In the genomic region with DNA sequence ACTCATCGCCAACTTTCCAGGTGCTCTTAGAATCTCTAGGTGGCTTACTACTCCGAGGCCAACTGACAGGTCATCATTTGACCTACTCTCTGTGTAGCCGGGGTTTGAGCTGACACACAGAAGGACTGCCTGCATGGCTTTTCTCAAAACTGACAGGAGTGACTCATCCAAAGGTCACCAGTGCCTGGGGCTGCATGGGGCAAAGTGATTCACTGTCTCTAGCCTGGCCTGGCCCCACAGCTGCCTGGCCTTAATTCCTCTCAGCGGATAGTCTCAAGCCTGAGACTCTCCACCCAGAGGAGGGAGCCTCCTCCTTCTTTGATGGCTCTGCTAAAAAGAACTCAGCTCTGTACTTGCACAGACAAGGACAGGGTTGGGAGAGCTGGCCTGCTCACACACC, we compare ENCODE assay signal across 9 mouse cellular contexts.
DNase-seq lines count a peak whose midpoint lies in the region; ATAC-seq and TF ChIP-seq lines count a peak whose summit lies in the region.
"Had no signal": no experiment of that assay in that cellular context is flagged by ENCODE, and none has a peak within 500 bp of the region (broad histone marks: within the 10 kb centered on the region; RNA-seq: fewer than 3 reads in every experiment).

No protein-coding gene starts in this region.

- peak; percentile 19 for DNase-seq in liver, adult 2 months (ENCODE audit: extremely low read depth, low read depth, low spot score)
- no peak for DNase-seq in liver, embryonic 11.5 days (ENCODE audit: low spot score)
- DNase-seq in adipocyte (ENCODE audit: low spot score), result peak; percentile 73
- peak; percentile 66 for DNase-seq in gastrocnemius, postnatal 25 days
- peak; percentile 26 for DNase-seq in liver, postnatal 0 days
- DNase-seq in right cerebral cortex, postnatal 25 days, result no peak
- no peak for DNase-seq in left cerebral cortex, postnatal 10 days (ENCODE audit: extremely low spot score in 1 of 2, low spot score in 2 of 2)
- no peak for DNase-seq in thymus, adult 2 months
- DNase-seq: right cerebral cortex, postnatal 14 days had no signal

- peak overlapping the region; percentile 72 for H3K27ac ChIP-seq in liver, adult 2 months (replicated peaks; ENCODE audit: insufficient read depth, low read depth, low read length)
- H3K27ac ChIP-seq in liver, embryonic 11.5 days (ENCODE audit: low read depth, low read length), result no peak overlapping the region
- H3K27ac ChIP-seq in liver, postnatal 0 days (ENCODE audit: low read depth), result no peak overlapping the region
- no peak overlapping the region for H3K27ac ChIP-seq in thymus, adult 2 months (ENCODE audit: control insufficient read depth, insufficient read depth, low read length)

- intact Hi-C loops in left cerebral cortex, postnatal 10 days (cut with DNase I), result loop anchor here (2.0 to 10.0 kb wide), 2 partner anchors 150 to 706 kb away; no protein-coding TSS in a partner anchor

- TF ChIP-seq CTCF in liver, adult 2 months (IDR thresholded peaks at IDR 0.05; ENCODE audit: low read depth, low read length), result no peak
- no peak for TF ChIP-seq CTCF in liver, postnatal 0 days (IDR thresholded peaks at IDR 0.05; ENCODE audit: low read depth)
- TF ChIP-seq CTCF in thymus, adult 2 months (IDR thresholded peaks at IDR 0.05; ENCODE audit: borderline replicate concordance, control insufficient read depth, extremely low read depth, insufficient read depth, low read length, poor library complexity), result no peak

- no peak for TF ChIP-seq POLR2A in liver, adult 2 months (IDR thresholded peaks at IDR 0.05; ENCODE audit: extremely low read depth, insufficient read depth, low read length)
- TF ChIP-seq POLR2A in thymus, adult 2 months (IDR thresholded peaks at IDR 0.05; ENCODE audit: control insufficient read depth, extremely low read depth, insufficient read depth, low read length, poor library complexity), result no peak

- no peaks in the 10 kb centered on the region for H3K27me3 ChIP-seq in liver, adult 2 months (ENCODE audit: control insufficient read depth, insufficient read depth, low read length)
- no peaks in the 10 kb centered on the region for H3K27me3 ChIP-seq in liver, embryonic 11.5 days (replicated peaks; ENCODE audit: control insufficient read depth, insufficient read depth, low read length)
- H3K27me3 ChIP-seq in liver, postnatal 0 days (ENCODE audit: insufficient read depth, low read length), result no peaks in the 10 kb centered on the region
- H3K27me3 ChIP-seq in thymus, adult 2 months (ENCODE audit: control insufficient read depth, insufficient read depth, low read length), result no peaks in the 10 kb centered on the region

- H3K36me3 ChIP-seq in liver, adult 2 months (ENCODE audit: control insufficient read depth, insufficient read depth, low read length), result no peaks in the 10 kb centered on the region
- H3K36me3 ChIP-seq in liver, embryonic 11.5 days (ENCODE audit: control insufficient read depth, insufficient read depth, low read length), result no peaks in the 10 kb centered on the region
- H3K36me3 ChIP-seq in liver, postnatal 0 days (replicated peaks; ENCODE audit: insufficient read depth, low read length), result no peaks in the 10 kb centered on the region
- H3K36me3 ChIP-seq in thymus, adult 2 months (ENCODE audit: control insufficient read depth, insufficient read depth, low read length), result no peaks in the 10 kb centered on the region

- ATAC-seq in liver, embryonic 11.5 days (replicated peaks; ENCODE audit: low FRiP score), result no peak
- ATAC-seq in liver, postnatal 0 days, result peak; percentile 14; the same call in 1 of the 2 replicates

- H3K4me3 ChIP-seq in liver, adult 2 months (ENCODE audit: insufficient read depth, low read depth, low read length), result no peak overlapping the region
- no peak overlapping the region for H3K4me3 ChIP-seq in liver, embryonic 11.5 days (ENCODE audit: low read depth, low read length)
- H3K4me3 ChIP-seq in liver, postnatal 0 days (ENCODE audit: low read depth, low read length), result no peak overlapping the region
- no peak overlapping the region for H3K4me3 ChIP-seq in thymus, adult 2 months (ENCODE audit: control insufficient read depth, insufficient read depth, low read length)

- H3K9ac ChIP-seq in liver, adult 2 months (ENCODE audit: low read depth, low read length), result no peak overlapping the region
- H3K9ac ChIP-seq in liver, embryonic 11.5 days (ENCODE audit: low read depth, low read length), result no peak overlapping the region
- no peak overlapping the region for H3K9ac ChIP-seq in liver, postnatal 0 days (replicated peaks)

- no peak overlapping the region for H3K4me2 ChIP-seq in liver, embryonic 11.5 days
- H3K4me2 ChIP-seq in liver, postnatal 0 days (ENCODE audit: low read depth, low read length), result no peak overlapping the region

- no peaks in the 10 kb centered on the region for H3K9me3 ChIP-seq in liver, embryonic 11.5 days (ENCODE audit: control insufficient read depth, low read length)
- no peaks in the 10 kb centered on the region for H3K9me3 ChIP-seq in liver, postnatal 0 days (ENCODE audit: low read length)

- peaks cover 16% of the 10 kb centered on the region for H3K4me1 ChIP-seq in liver, adult 2 months (ENCODE audit: control insufficient read depth, insufficient read depth, low read length)
- H3K4me1 ChIP-seq in liver, embryonic 11.5 days (replicated peaks; ENCODE audit: control insufficient read depth, insufficient read depth, low read length), result peaks cover 20% of the 10 kb centered on the region
- H3K4me1 ChIP-seq in liver, postnatal 0 days (ENCODE audit: insufficient read depth), result peaks cover 59% of the 10 kb centered on the region
- H3K4me1 ChIP-seq in thymus, adult 2 months (replicated peaks; ENCODE audit: control insufficient read depth, insufficient read depth, low read length), result peaks cover 43% of the 10 kb centered on the region

- TF ChIP-seq EP300 in liver, postnatal 0 days (IDR thresholded peaks at IDR 0.05; ENCODE audit: low read depth), result no peak

- 52% methylated on average over 4 of the region's 4 CpGs for WGBS in liver, adult 2 months
- 46% methylated on average over 4 of the region's 4 CpGs for WGBS in liver, embryonic 11.5 days
- WGBS in liver, postnatal 0 days (ENCODE audit: insufficient replicate concordance), result 65% methylated on average over 4 of the region's 4 CpGs
- 96% methylated on average over 4 of the region's 4 CpGs for WGBS in thymus, adult 2 months

- H3K79me2 ChIP-seq in liver, adult 2 months (ENCODE audit: control insufficient read depth, insufficient read depth, low read length), result no peaks in the 10 kb centered on the region

Comparison
In these comparisons a context has a peak if more than half of its experiments do, and no peak if none do; other contexts are left out.
1. DNase-seq: peak in liver, adult 2 months (single experiment), adipocyte (single experiment), gastrocnemius, postnatal 25 days (single experiment) and liver, postnatal 0 days (single experiment); none in liver, embryonic 11.5 days (single experiment), right cerebral cortex, postnatal 25 days (single experiment), left cerebral cortex, postnatal 10 days (0 of 2) and thymus, adult 2 months (single experiment).